Mouse (Mus musculus): Measurements from ENCODE around the gene Dnase2a.

Gene Dnase2a

GRCm38 (mm10) chr8:84937620-84938485, 29.5 kb downstream of the Dnase2a start:
- no peak for DNase-seq

DNA sequence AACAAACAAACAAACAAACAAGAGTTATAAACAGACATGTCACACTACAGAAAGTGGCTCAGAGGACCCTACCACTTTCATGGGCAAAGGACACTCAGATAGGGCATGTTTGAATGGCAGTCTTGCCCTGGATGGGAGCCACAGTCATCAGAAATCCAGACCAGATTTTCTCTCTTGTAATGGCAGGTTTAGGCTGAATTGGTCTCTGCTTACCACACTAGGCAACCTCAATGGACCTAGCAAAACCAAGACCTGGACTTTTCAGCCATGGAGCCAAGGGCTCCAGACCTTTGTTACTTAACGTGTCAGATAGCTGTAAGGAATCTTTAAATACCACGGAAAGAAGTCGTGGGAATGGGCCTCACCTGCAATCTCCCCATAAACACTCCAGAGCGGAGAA, 35.3 kb downstream of the Dnase2a start:
- DNase-seq = no peak

DNA sequence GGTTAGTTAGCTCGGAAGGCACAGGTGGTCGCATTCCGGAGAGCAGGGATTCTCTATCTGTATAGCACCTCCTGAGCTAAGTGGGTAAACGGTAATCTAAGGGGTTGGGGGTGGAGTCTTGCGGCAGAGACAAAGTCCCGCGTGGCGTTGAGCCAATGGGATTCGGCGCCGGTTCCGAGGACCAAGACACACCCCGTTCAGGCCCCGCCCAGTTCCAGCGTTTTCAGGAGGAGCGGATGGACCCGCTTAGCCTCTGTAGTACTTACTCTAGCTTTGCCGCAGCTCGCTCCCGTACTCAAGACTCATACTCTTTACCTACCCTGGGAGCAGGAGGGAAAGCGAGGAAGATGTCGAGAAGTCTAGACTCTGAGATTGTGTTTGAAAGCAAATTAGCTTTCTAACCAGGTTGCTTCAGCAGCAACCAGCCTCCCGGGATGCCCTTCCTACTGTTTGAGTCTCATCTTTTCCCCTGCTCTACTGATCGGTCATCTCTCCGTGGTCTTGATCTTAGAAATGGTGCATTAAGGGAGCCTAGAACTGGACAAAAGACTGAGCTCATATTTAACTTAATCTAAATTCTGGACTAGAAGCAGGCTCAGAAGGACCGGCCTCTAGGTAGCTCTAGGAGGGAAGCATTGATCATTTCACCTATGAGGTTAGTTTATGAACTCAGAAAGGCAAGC, 36.3 kb downstream of the Dnase2a start:
- DNase-seq = peak; percentile 92

- no peak for DNase-seq
Observed at GRCm38 (mm10) chr8:84945235-84945632, 36.9 kb downstream of the Dnase2a start.

GRCm38 (mm10) chr8:84945633-84946527, 37.5 kb downstream of the Dnase2a start:
- no peak for DNase-seq

GRCm38 (mm10) chr8:84946528-84947240, 38.3 kb downstream of the Dnase2a start, which contains the start of gene Rtbdn:
Gene Rtbdn (plus strand): TSS chr8:84946991.
- no peak for DNase-seq

GRCm38 (mm10) chr8:84947241-84947545, 38.8 kb downstream of the Dnase2a start:
- DNase-seq = no peak

DNA sequence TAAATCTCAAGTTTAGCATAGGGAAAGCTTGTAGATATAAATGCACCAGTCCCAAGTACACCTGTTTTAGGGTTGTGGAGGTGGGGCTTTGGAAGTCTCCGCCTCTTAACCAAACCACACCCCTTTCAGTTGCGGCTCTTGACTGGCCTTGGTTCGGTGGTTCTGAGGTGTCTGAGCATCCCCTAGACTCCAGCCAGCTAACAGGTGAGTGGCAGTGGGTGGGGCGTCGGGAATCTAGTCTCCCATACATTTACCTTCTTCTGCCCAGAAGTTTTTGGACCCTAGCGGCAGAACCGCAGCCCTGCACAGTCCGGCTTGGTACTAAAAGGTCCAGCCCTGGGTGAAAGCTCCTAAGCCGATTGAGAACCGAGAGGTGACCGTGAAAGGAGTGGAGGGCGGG, 41.4 kb downstream of the Dnase2a start:
- DNase-seq = no peak

DNA sequence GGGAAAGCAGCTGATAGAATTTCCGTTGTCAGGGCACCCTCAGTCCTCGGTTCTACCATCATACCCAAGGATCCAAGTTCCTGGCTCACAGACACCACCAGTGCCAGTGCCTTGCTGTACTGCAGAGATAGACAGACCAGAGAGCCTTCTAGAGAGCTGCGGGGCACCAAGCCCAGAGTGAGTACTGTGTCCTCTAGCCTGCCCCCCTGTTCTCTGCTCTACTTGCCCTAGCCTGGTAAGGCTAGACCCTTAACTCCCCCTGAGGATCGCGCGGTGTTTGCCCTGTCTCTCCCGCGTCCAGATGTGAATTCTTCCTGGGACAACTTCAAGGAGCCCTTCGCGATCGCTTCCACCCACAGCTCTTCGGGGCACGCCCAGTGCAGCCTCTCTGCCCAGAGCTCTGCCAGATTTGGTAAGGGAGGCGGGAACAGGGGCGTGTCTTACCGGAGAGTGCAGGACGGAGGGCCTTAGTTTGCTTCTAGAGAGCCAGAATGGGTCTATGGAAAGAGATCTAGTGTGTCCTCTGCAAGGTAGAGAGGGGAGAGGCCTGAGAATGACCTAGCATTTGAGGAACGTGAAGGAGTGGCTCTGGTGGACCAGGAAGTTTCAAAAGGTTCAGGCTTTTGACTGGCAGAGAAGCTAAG, 44.4 kb downstream of the Dnase2a start:
- peak; percentile 95 for DNase-seq

DNA sequence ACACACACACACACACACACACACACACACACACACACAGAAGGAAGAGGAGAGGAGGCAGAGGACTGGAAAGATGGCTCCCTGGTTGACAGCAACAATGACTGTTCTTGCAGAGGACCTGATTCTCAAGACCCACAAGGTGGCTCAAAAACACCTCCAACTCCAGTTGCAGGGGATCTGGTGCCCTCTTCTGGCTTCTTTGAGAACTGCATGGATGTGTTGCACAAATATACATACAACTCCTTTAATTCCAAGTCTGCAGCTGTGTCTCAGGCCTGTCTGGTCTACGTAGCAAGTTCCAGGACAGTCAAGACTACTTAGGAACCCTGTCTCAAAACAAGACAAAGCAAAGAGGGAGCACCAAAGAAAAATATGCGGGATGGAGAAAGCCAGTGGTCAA, 48.4 kb downstream of the Dnase2a start:
- no peak for DNase-seq

DNA sequence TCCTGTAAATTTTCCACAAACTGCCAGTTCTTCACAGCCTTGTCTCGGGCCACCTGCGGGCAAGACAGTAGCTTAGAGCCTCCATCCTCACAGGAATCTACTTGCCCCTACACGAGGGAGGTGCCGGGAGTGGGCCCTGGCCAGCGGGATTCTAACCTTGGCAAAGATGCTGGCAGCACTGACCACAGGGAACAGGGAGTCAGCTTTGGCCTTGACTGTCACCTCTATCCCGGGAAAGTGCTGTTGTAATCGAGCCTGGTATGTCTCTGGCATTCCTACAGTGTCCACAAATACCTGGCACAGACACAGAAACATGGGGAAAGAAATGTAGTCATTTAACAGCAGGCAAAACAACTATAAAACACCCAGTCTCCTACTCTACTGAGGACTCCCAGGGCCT, 51.5 kb downstream of the Dnase2a start:
- peak; percentile 94 for DNase-seq

DNA sequence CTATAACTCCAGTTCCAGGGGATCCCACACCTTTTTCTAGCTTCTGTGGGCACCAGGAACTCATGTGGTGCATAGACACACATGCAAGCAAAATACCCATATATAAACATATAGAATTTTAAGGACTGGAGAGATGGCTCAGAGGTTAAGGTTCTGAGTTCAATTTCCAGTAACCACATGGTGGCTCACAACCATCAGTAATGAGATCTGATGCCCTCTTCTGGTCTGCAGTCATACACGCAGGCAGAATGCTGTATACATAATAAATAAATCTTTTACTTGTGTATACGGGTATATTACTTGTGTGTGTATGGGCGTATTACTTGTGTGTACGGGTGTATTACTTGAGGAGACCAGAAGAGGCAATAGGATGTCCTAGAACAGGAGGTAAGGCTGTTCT, 55.6 kb downstream of the Dnase2a start:
- DNase-seq = no peak

- peak; percentile 100 for DNase-seq
Observed at GRCm38 (mm10) chr8:84965731-84966291, 57.5 kb downstream of the Dnase2a start.

- DNase-seq = peak; percentile 93
Observed at GRCm38 (mm10) chr8:84966603-84967002, 58.2 kb downstream of the Dnase2a start.

DNA sequence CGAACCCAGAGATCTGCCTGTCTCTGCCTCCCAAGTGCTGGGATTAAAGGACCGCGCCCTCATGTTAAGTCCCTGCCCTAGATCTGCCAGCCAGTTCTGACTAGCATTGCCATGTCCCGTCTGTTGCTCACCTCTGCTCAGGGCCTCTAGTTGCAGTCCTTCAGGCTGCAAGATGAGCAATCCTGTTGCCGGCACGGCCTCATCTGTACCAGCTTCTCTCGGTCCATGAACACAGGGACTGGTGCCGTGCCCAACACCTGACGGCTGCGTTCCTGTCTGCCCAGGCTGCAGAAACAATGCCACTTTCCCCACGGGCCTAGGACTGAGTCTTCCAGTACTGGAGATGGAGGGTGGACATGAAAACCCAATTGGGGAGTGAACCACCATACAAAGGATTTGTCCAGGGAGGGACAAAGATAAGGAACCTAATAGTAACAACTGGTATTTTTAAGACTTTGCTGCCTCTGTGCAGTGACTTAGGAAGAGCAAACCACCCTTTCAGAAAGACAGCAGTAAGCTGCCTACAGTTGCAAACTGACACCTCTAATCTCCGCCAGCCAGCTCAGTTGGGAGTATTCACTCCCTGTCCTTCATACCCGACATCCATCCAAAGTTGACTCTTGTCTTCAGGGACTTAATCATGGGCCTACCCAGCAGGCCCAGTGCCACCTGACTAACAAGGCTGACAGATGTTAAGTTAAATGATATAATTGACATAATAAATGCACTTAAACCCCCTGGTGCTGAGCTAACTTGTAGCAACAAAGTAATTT, 59.4 kb downstream of the Dnase2a start:
- peak; percentile 93 for DNase-seq

DNA sequence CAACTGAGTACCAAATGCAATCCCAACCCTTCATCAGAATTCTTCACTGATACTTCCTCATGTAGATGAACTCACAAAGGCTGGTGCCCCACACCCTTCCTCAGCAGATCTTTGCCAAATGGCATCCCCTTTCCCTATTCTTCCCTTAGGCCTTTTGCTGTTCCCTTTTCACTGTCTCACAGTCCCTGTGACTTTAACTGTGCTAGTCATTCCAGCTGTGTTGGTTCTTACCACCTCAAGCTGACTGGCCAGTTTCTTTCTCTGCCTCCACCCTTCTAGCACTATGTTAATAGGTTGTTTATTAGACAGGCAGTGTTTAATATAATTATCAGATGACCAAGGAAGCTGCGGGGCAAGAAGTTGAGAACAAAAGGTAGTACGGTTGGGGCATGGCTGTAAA, 60.3 kb downstream of the Dnase2a start:
- peak; percentile 95 for DNase-seq

GRCm38 (mm10) chr8:84969241-84970134, 61.1 kb downstream of the Dnase2a start, which contains the start of the genes Gm49661, Prdx2 and Rnaseh2a:
Gene Gm49661 (minus strand): TSS chr8:84969433.
Gene Prdx2 (plus strand): TSS chr8:84969587.
Gene Rnaseh2a (minus strand): TSS chr8:84969767.
- DNase-seq = peak; percentile 98

DNA sequence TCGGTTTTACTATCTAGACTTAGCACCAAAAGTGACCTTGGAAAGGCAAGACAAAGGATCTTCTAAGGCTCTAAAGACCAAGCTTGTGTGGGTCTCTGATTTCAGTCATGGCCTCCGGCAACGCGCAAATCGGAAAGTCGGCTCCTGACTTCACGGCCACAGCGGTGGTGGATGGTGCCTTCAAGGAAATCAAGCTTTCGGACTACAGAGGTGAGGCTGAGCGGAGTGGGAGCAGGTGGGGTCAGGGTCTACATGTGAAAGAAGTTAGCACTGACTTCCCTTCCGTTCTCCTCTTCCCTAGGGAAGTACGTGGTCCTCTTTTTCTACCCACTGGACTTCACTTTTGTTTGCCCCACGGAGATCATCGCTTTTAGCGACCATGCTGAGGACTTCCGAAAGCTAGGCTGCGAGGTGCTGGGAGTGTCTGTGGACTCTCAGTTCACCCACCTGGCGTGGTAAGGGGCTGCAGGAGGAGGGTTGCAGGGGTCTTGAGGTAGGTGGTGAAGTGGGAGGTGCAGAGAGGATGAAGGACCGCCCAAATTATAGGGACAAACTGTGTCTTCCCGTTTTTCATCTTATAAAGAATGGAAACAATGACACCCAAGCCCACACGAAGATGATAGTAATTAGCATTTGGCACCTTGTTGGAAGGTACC, 61.9 kb downstream of the Dnase2a start:
- peak; percentile 91 for DNase-seq

DNA sequence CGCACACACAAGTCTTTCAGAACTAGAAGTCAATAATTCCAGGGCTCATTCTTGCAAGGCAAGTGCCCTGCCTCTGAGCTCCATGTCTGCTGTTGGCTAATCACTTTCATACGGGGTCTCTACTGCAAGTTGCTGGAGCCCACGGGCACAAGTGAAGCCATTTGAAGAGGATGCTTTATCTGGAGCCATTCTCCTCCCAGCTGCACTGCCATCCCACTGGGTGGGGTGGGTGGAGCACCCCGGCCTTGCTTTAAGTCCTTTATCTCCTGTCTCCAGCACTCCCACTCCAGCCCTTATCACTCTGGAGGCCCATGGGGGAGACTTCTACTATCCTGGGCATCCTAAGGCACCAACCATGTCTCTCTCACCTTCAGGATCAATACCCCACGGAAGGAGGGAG, 62.6 kb downstream of the Dnase2a start:
- DNase-seq = peak; percentile 87
